Mouse (Mus musculus): ENCODE data around the gene Aldh1l1.

Aldh1l1 gene

DNA sequence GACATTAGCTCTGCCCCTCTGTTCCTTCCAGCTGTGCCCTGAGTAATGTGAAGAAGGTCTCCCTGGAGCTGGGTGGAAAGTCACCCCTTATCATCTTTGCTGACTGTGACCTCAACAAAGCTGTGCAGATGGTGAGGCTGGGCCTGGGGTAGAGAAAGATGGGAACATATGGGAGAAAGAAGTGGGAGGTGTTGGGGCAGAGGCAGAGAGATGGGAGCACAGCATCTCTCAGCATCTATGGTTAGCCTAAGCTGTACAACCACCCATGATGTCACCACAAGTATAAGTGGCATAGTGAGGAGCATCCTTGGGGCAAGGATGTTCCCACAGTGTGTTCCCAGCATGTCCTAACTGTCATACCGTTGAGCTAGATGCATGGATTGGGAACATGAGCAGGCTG lies 104.5 kb downstream of the Aldh1l1 start:
- in situ Hi-C loops (cut with MboI), result no loop called here

GRCm38 (mm10) chr6:90594972-90595371 lies 108.7 kb downstream of the Aldh1l1 start:
- in situ Hi-C loops (cut with MboI), result no loop called here

DNA sequence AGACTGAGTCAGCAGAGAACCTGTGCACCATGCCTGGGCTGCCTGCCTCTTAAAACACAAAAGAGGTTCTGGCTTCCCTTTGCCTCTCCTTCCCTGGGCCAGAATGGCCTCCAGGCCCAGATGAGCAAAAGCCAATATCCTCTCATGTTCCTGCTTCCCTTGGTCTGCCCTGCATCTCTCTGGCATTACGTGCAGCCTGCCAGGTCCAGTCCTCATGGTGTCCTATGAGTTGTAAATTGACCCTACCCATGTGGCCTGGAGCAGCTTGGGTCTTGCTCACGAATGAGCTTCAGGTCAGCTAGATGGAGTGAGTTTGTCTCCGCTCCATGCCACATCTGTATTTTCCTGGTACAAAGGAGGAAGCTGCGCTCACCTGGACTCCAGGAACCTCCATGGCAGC lies 110.8 kb downstream of the Aldh1l1 start:
- in situ Hi-C loops (cut with MboI), result no loop called here

DNA sequence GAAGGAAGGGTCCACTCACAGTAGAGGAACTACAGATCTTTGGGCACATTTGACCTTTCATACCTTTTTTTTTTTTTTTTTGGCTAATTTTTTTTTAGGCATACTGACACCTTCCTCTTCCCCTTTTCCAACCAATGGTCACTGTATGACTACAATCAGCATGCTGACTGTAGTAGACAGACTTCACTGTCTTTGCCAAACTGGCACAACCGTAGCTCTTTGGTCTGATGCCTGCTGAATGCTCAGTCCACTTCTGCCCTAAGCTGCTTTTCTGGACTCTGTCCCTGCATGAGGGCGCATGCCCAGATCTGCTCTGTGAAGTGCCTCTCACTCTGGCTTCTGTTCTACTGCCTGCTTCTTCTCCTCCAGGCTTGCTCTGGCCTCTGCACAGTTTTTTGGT lies 111.4 kb downstream of the Aldh1l1 start:
- in situ Hi-C loops (cut with MboI), result no loop called here

- in situ Hi-C loops (cut with MboI), result no loop called here
These were observed 112.0 kb downstream of the Aldh1l1 start for GRCm38 (mm10) chr6:90598197-90598596.

DNA sequence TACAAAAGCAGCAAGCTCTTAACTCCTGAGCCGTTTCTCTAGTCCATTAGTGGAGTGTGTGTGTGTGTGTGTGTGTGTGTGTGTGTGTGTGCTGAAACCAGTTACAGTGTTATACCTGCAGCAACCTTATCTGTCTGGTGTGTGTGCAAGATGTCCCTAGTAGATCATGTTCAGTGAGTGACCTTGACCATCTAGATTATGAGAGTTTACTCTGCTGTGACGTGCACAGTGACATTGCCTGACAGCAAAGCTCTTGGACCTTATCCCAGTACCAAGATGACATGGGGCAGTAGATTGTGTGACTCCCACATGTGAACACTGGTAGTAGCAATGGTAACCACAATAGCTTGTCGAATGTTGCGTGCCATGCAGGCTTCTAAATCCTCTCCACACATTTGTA lies 114.1 kb downstream of the Aldh1l1 start:
- in situ Hi-C loops (cut with MboI), result no loop called here

DNA sequence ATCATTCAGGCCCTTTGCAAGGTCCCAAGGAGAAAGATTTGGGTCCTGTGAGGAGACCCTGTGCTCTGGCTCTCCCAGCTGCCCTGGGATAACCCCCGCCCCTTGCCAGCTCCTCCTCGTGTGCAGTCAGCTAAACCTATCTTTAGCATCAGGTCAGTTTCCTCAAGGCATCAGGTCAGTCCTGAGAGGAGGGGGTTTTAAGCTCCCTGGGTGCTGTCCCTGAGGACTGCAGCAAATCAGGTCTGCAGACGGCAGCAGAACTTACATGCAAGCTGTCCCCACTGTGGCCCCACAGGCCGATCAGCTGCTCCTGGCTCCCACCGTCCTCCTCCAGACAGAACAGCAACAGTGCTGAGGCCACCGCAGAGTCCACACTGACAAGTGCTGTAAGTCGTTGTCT lies 115.5 kb downstream of the Aldh1l1 start:
- in situ Hi-C loops (cut with MboI), result no loop called here

GRCm38 (mm10) chr6:90602304-90602703 lies 116.1 kb downstream of the Aldh1l1 start:
- in situ Hi-C loops (cut with MboI), result no loop called here

- in situ Hi-C loops (cut with MboI), result no loop called here
These were observed 116.9 kb downstream of the Aldh1l1 start for GRCm38 (mm10) chr6:90603126-90603525.

- in situ Hi-C loops (cut with MboI), result no loop called here
These were observed 117.9 kb downstream of the Aldh1l1 start for GRCm38 (mm10) chr6:90604130-90604529.

DNA sequence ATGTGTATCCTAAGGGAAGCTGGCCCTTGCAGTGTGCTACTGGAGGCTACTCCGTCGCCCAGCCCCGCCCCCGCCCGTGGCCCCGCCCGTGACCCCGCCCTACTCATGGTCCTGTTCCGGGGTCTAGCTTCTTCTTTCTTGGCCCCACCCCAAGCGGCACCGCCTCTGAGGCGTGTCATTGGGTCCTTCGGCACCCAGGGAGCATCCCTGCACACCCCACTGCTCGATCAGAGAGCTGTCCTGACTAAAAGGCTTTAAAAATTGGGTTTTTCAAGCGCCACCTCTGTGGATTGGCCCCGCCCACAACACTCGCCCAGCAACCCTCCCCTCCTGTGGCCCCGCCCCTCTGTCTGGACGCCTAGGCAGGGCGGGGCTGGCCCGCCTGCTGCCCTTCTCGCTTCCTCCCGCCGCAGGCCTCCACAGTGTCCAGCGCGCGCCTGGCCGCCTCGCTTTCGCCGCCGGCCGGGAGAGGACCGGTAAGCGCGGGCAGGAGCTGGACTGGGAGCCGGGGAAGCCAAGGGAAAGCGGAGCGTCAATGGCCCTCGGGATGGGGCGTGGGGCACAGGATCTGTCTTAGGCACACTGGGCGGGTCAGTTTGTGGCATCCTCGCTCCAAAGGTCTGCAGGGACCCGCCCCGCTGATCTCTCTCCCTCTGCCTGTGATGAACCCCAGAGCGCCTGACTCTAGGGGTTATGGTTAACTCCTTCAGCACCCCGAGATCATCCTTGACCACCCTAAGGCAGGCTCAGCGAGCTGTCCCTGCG lies 118.5 kb downstream of the Aldh1l1 start, which contains the start of gene Slc41a3:
Gene Slc41a3, plus strand, starts transcription at position 193 of the 765 bp plus-strand sequence.
- in situ Hi-C loops (cut with MboI), result no loop called here

DNA sequence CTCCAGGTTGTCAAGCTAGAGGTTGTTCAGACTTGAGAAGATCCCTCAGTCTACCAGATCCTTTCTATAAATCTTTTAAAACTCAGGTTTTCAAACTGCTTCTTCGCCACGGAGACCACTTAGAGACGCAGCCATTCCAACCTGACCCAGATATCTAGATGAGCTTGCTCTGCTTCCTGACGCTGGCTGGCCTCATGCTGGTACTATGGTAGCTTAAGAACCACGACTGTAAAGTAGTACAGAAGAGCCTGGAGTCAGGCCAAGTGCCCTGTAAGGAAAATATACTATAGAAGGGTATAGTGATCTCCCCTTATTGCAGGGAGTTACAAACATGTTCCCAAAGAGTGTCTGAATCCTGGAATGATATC lies 119.1 kb downstream of the Aldh1l1 start:
- in situ Hi-C loops (cut with MboI), result no loop called here

GRCm38 (mm10) chr6:90606538-90606937 lies 120.3 kb downstream of the Aldh1l1 start:
- in situ Hi-C loops (cut with MboI), result no loop called here

- in situ Hi-C loops (cut with MboI), result no loop called here
These were observed 121.0 kb downstream of the Aldh1l1 start for GRCm38 (mm10) chr6:90607196-90607595.

DNA sequence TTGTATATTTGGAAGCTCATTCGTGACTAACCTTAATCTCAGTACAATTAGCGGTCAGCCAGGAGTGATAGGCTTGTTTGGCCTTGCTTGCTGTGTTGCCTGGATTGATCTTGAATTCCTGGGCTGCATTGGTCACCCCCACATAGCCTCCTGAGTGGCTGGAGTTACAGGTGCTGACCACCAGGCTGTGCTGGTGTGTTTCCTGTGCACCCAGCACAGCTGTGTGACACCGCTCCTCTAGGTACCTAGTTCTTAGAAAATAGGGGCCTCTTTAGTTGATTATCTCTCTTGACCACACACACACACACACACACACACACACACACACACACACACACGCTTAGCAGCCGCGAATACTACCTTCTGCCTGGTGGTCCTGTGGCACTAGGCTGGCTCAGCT lies 122.0 kb downstream of the Aldh1l1 start:
- in situ Hi-C loops (cut with MboI), result no loop called here

GRCm38 (mm10) chr6:90610248-90610647 lies 124.0 kb downstream of the Aldh1l1 start:
- in situ Hi-C loops (cut with MboI), result no loop called here

GRCm38 (mm10) chr6:90613277-90613676 lies 127.0 kb downstream of the Aldh1l1 start:
- in situ Hi-C loops (cut with MboI), result no loop called here

- in situ Hi-C loops (cut with MboI), result no loop called here
These were observed 129.1 kb downstream of the Aldh1l1 start for GRCm38 (mm10) chr6:90615362-90615761.

DNA sequence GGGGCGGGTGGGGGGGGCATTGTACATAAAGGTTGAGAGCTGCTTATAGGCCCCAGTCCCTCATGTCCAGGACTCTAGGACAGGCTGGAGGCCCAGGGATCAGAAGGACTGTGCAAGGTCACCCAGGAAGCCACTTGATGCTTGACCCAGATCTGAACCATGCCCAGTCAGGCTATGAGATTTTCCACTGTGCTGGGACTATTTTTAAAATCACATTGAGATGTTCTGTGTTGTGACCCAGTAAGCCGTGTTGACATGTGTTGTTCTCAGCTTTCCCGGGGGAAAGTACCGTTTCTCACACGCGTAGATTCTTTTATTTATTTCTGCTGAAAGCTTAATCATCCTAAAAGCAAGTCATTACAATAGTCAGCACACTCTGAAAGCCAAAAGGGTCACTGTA lies 129.8 kb downstream of the Aldh1l1 start:
- in situ Hi-C loops (cut with MboI), result no loop called here

- in situ Hi-C loops (cut with MboI), result no loop called here
These were observed 130.3 kb downstream of the Aldh1l1 start for GRCm38 (mm10) chr6:90616481-90616880.

GRCm38 (mm10) chr6:90618274-90618673 lies 132.0 kb downstream of the Aldh1l1 start:
- in situ Hi-C loops (cut with MboI), result no loop called here

DNA sequence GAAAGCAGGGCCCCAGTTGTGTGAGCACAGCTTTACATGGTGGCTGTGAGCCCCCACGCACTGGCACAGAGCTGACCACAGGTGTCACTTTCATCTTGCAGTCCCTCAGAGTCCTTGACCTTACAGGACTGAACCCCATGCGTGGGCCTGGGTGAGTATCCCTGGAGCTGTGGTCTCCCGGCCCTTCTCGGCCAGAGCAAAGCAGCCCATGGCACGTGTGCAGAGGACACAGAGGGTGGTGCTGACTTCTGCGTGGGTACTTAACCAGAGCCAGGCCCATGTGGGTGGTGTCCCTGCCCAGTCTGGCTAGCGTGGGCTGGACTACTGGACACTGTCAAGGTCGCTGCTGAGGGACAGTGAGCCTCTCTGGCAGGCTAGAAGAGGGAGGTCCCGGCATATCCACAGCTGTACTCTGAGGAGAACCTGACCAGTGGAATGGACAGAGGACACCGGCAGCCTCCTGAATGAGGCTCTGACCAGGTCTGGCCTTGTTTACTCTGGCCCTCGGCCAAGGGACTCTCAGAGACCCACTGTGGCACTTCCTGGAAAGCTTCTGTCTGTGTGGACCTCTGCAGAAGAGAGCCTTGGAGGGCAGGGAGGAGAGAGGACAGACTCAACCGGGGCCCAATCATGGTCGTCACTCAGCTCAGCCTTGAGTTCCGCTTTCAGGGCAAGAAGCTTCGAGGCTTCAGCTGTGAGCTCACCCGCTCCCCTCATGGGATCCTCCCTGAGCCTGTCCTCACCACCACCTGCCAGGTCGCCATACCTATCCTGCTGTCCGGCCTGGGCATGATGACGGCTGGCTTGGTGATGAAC lies 132.8 kb downstream of the Aldh1l1 start:
- in situ Hi-C loops (cut with MboI), result no loop called here

DNA sequence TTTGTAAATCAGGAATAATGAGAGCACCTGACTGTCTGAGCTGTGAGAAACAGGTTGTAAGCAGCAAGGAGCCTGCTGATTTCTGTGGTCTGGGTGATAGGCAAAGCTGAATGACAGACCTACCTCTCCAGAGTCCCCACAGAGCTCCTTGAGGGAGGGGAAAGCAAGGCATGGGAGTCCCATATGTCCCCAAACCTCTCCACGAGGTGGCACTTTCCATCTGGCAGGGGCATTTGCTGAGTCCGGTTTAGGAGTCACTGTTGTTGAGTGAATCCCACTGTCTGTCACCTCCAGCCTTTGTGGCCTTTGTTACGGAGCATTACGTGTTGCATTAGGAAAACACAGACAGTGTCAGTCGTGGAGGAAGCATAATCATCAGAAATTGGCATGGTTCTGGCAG lies 133.7 kb downstream of the Aldh1l1 start:
- in situ Hi-C loops (cut with MboI), result no loop called here

Data from mature B cell (primary cell).